Mouse (Mus musculus) hindbrain, embryonic 11.5 days (tissue): ENCODE results near the gene Clmn. TPM values are rescaled to one million over a fixed set of nuclear protein-coding genes. Genes with fewer than 3 reads are reported as not detected.

Experiments used
- ATAC-seq: fragments of 200-750 bp; cut with Nextera tagmentation; 2 replicates; pipeline ENCODE4 v1.8.0; 2017; ENCODE audit warnings: mild to moderate bottlenecking, moderate TSS enrichment, moderate library complexity; ENCODE audit not compliant: low FRiP score
- DNase-seq: peaks from one replicate; pipeline ENCODE4 v3.0.0-alpha.2; 2015; ENCODE audit warnings: low spot score
- H3K27ac ChIP-seq: fragments of 300-500 bp; sonication (generic); 2 replicates; pipeline ENCODE4 v1.5.1; 2014; ENCODE audit warnings: mild to moderate bottlenecking, low read depth, low read length
- H3K27me3 ChIP-seq: fragments of 300-500 bp; sonication (generic); 2 replicates; pipeline ENCODE4 v1.6.1; 2014; ENCODE audit warnings: mild to moderate bottlenecking, low read length, moderate library complexity, mixed read lengths; ENCODE audit not compliant: control insufficient read depth, insufficient read depth
- H3K36me3 ChIP-seq: fragments of 300-500 bp; sonication (generic); 2 replicates; pipeline ENCODE4 v1.6.1; 2014; ENCODE audit warnings: mild to moderate bottlenecking, low read length, moderate library complexity, mixed read lengths; ENCODE audit not compliant: control insufficient read depth, insufficient read depth
- H3K4me1 ChIP-seq: fragments of 300-500 bp; sonication (generic); replicated peaks from 2 replicates; pipeline ENCODE4 v1.6.1; 2014; ENCODE audit warnings: low read length, mixed read lengths; ENCODE audit not compliant: control insufficient read depth, insufficient read depth
- H3K4me2 ChIP-seq: fragments of 300-500 bp; sonication (generic); replicated peaks from 2 replicates; pipeline ENCODE4 v1.6.1; 2014; ENCODE audit warnings: mild to moderate bottlenecking, low read depth, low read length
- H3K4me3 ChIP-seq: fragments of 300-500 bp; sonication (generic); 2 replicates; pipeline ENCODE4 v1.5.1; 2014; ENCODE audit warnings: low read depth, low read length
- H3K9ac ChIP-seq: fragments of 300-500 bp; sonication (generic); 2 replicates; pipeline ENCODE4 v1.6.1; 2014; ENCODE audit warnings: low read depth, low read length
- H3K9me3 ChIP-seq: fragments of 300-500 bp; sonication (generic); 2 replicates; pipeline ENCODE4 v1.6.1; 2016; ENCODE audit warnings: low read length; ENCODE audit not compliant: control insufficient read depth
- WGBS: fragments of 180-500 bp; shearing (Covaris S2); extraction: QIAGEN DNeasy Blood & Tissue Kit; methylation state at CpG from one replicate; pipeline ENCODE4 v1.1.7; 2014; 5-methylcytosine and 5-hydroxymethylcytosine counted together
- polyA plus RNA-seq: library from polyadenylated mRNA; unstranded; fragments of >200 nt; fragmentation: Nextera tagmentation; extraction: Ambion mirVana; gene quantifications from 2 replicates; pipeline ENCODE4 v1.2.1, GENCODE M21; 2014

The Clmn gene
- polyA plus RNA-seq, 1 experiment from 2014 or later = 4.3 TPM

- Histone ChIP-seq H3K9ac (no peak overlapping the region), H3K9me3 (peaks cover 3% of the 10 kb centered on the region; the same call in 1 of the 2 replicates), H3K27ac (no peak overlapping the region), H3K4me2 (no peak overlapping the region), H3K27me3 (no peaks in the 10 kb centered on the region), H3K4me1 (no peaks in the 10 kb centered on the region), H3K4me3 (no peak overlapping the region), H3K36me3 (no peaks in the 10 kb centered on the region)
- ATAC-seq = no peak
- WGBS = 83% methylated on average over 13 of the region's 13 CpGs
- DNase-seq = no peak
These were observed 37.6 kb upstream of the Clmn start for GRCm38 (mm10) chr12:104902392-104903053.

GRCm38 (mm10) chr12:104901320-104901719 lies 36.4 kb upstream of the Clmn start:
- peak; percentile 28 for ATAC-seq
- Histone ChIP-seq H3K4me2 (no peak overlapping the region), H3K27me3 (no peaks in the 10 kb centered on the region), H3K27ac (peak overlapping the region; percentile 39; the same call in 1 of the 2 replicates), H3K9me3 (no peaks in the 10 kb centered on the region), H3K4me3 (no peak overlapping the region), H3K9ac (no peak overlapping the region), H3K4me1 (peaks cover 4% of the 10 kb centered on the region; the same call in 1 of the 2 replicates), H3K36me3 (no peaks in the 10 kb centered on the region)
- DNase-seq = no peak
- 31% methylated on average over 8 of the region's 8 CpGs for WGBS

GRCm38 (mm10) chr12:104899835-104900234 lies 35.0 kb upstream of the Clmn start:
- Histone ChIP-seq H3K4me3 (no peak overlapping the region), H3K27ac (no peak overlapping the region), H3K36me3 (no peaks in the 10 kb centered on the region), H3K27me3 (no peaks in the 10 kb centered on the region), H3K4me2 (no peak overlapping the region), H3K9ac (no peak overlapping the region), H3K9me3 (no peaks in the 10 kb centered on the region), H3K4me1 (peaks cover 4% of the 10 kb centered on the region; the same call in 1 of the 2 replicates)
- ATAC-seq (no peak), DNase-seq (no peak)
- 81% methylated on average over 3 of the region's 3 CpGs for WGBS

- no peak overlapping the region for H3K9ac ChIP-seq
- H3K27ac ChIP-seq = no peak overlapping the region
- no peaks in the 10 kb centered on the region for H3K9me3 ChIP-seq
- peaks cover 4% of the 10 kb centered on the region; the same call in 1 of the 2 replicates for H3K4me1 ChIP-seq
- H3K36me3 ChIP-seq = no peaks in the 10 kb centered on the region
- WGBS = 66% methylated on average over 11 of the region's 11 CpGs
- H3K4me3 ChIP-seq = no peak overlapping the region
- ATAC-seq (no peak), DNase-seq (no peak)
- H3K4me2 ChIP-seq = no peak overlapping the region
- H3K27me3 ChIP-seq = no peaks in the 10 kb centered on the region
These were observed 34.3 kb upstream of the Clmn start for GRCm38 (mm10) chr12:104899161-104899560.

GRCm38 (mm10) chr12:104898718-104899117 lies 33.8 kb upstream of the Clmn start:
- Histone ChIP-seq H3K36me3 (no peaks in the 10 kb centered on the region), H3K9me3 (no peaks in the 10 kb centered on the region), H3K27ac (no peak overlapping the region), H3K27me3 (no peaks in the 10 kb centered on the region), H3K4me2 (no peak overlapping the region), H3K9ac (no peak overlapping the region), H3K4me3 (no peak overlapping the region), H3K4me1 (peaks cover 4% of the 10 kb centered on the region; the same call in 1 of the 2 replicates)
- WGBS = 71% methylated on average over 9 of the region's 9 CpGs
- DNase-seq (no peak), ATAC-seq (no peak)

GRCm38 (mm10) chr12:104897051-104897618 lies 32.3 kb upstream of the Clmn start:
- no peak overlapping the region for H3K9ac ChIP-seq
- no peak overlapping the region for H3K4me2 ChIP-seq
- H3K4me3 ChIP-seq = no peak overlapping the region
- DNase-seq (peak; percentile 30), ATAC-seq (peak; percentile 56; the same call in 1 of the 2 replicates)
- no peaks in the 10 kb centered on the region for H3K27me3 ChIP-seq
- 59% methylated on average over 8 of the region's 8 CpGs for whole genome bisulfite sequencing
- H3K9me3 ChIP-seq = no peaks in the 10 kb centered on the region
- peaks cover 4% of the 10 kb centered on the region; the same call in 1 of the 2 replicates for H3K4me1 ChIP-seq
- H3K27ac ChIP-seq = peak overlapping the region; percentile 47; the same call in 1 of the 2 replicates
- no peaks in the 10 kb centered on the region for H3K36me3 ChIP-seq

GRCm38 (mm10) chr12:104896640-104897039 lies 31.8 kb upstream of the Clmn start:
- H3K36me3 ChIP-seq = no peaks in the 10 kb centered on the region
- ATAC-seq (peak; percentile 58; the same call in 1 of the 2 replicates), DNase-seq (peak; percentile 25)
- H3K27ac ChIP-seq = peak overlapping the region; percentile 47; the same call in 1 of the 2 replicates
- H3K9ac ChIP-seq = no peak overlapping the region
- no peak overlapping the region for H3K4me2 ChIP-seq
- peaks cover 4% of the 10 kb centered on the region; the same call in 1 of the 2 replicates for H3K4me1 ChIP-seq
- no peaks in the 10 kb centered on the region for H3K27me3 ChIP-seq
- no peaks in the 10 kb centered on the region for H3K9me3 ChIP-seq
- no peak overlapping the region for H3K4me3 ChIP-seq
- WGBS = 51% methylated on average over 16 of the region's 16 CpGs

- no peak overlapping the region for H3K27ac ChIP-seq
- H3K36me3 ChIP-seq = no peaks in the 10 kb centered on the region
- WGBS = 93% methylated on average over 3 of the region's 3 CpGs
- H3K4me1 ChIP-seq = peaks cover 4% of the 10 kb centered on the region; the same call in 1 of the 2 replicates
- H3K4me2 ChIP-seq = no peak overlapping the region
- no peak overlapping the region for H3K9ac ChIP-seq
- no peak overlapping the region for H3K4me3 ChIP-seq
- H3K9me3 ChIP-seq = no peaks in the 10 kb centered on the region
- no peaks in the 10 kb centered on the region for H3K27me3 ChIP-seq
- no peak for DNase-seq
- no peak for ATAC-seq
These were observed 27.4 kb upstream of the Clmn start for GRCm38 (mm10) chr12:104892245-104892644.

- DNase-seq (no peak), ATAC-seq (no peak)
- Histone ChIP-seq H3K27me3 (no peaks in the 10 kb centered on the region), H3K4me3 (no peak overlapping the region), H3K36me3 (no peaks in the 10 kb centered on the region), H3K4me2 (no peak overlapping the region), H3K9me3 (no peaks in the 10 kb centered on the region), H3K27ac (no peak overlapping the region), H3K4me1 (no peaks in the 10 kb centered on the region), H3K9ac (no peak overlapping the region)
- 84% methylated on average over 8 of the region's 8 CpGs for WGBS
These were observed 25.2 kb upstream of the Clmn start for GRCm38 (mm10) chr12:104890066-104890465.
